Mouse (Mus musculus) midbrain, embryonic 12.5 days (tissue): Measurements from ENCODE around the gene Gatc. TPM values are rescaled to one million over a fixed set of nuclear protein-coding genes. Genes with fewer than 3 reads are reported as not detected.
A peak's percentile ranks its signal among the peaks of the same experiment; 100 is the strongest.

Experiments
- ATAC-seq: fragments of 200-750 bp; cut with Nextera tagmentation; 2 replicates; pipeline ENCODE4 v1.8.0; 2017; ENCODE audit warnings: low read depth, moderate TSS enrichment, moderate library complexity; ENCODE audit not compliant: low FRiP score
- H3K27ac ChIP-seq: fragments of 300-500 bp; sonication (generic); replicated peaks from 2 replicates; pipeline ENCODE4 v1.5.1; 2016; ENCODE audit warnings: mild to moderate bottlenecking
- H3K27me3 ChIP-seq: fragments of 300-500 bp; sonication (generic); 2 replicates; pipeline ENCODE4 v1.6.1; 2016; ENCODE audit warnings: mild to moderate bottlenecking
- H3K36me3 ChIP-seq: fragments of 300-500 bp; sonication (generic); 2 replicates; pipeline ENCODE4 v1.6.1; 2016
- H3K4me1 ChIP-seq: fragments of 300-500 bp; sonication (generic); 2 replicates; pipeline ENCODE4 v1.6.1; 2016
- H3K4me2 ChIP-seq: fragments of 300-500 bp; sonication (generic); replicated peaks from 2 replicates; pipeline ENCODE4 v1.6.1; 2016; ENCODE audit warnings: mild to moderate bottlenecking, moderate library complexity
- H3K4me3 ChIP-seq: fragments of 300-500 bp; sonication (generic); 2 replicates; pipeline ENCODE4 v1.5.1; 2016; ENCODE audit warnings: mild to moderate bottlenecking
- H3K9ac ChIP-seq: fragments of 300-500 bp; sonication (generic); replicated peaks from 2 replicates; pipeline ENCODE4 v1.6.1; 2016; ENCODE audit warnings: mild to moderate bottlenecking, moderate library complexity
- H3K9me3 ChIP-seq: fragments of 300-500 bp; sonication (generic); 2 replicates; pipeline ENCODE4 v1.6.1; 2016; ENCODE audit warnings: mild to moderate bottlenecking
- WGBS: fragments of 180-500 bp; shearing (Covaris S2); methylation state at CpG from one replicate; pipeline ENCODE4 v1.1.7; 2016; 5-methylcytosine and 5-hydroxymethylcytosine counted together
- polyA plus RNA-seq: library from polyadenylated mRNA; unstranded; fragments of >200 nt; fragmentation: Nextera tagmentation; extraction: Ambion mirVana; gene quantifications from 2 replicates; pipeline ENCODE4 v1.2.1, GENCODE M21; 2016

Gene Gatc
- polyA plus RNA-seq, 1 experiment from 2014 or later = 39.7 TPM

- Histone ChIP-seq H3K4me3 (no peak overlapping the region), H3K27ac (no peak overlapping the region), H3K9me3 (no peaks in the 10 kb centered on the region), H3K4me2 (no peak overlapping the region), H3K27me3 (no peaks in the 10 kb centered on the region), H3K9ac (no peak overlapping the region), H3K4me1 (peaks cover 19% of the 10 kb centered on the region), H3K36me3 (no peaks in the 10 kb centered on the region)
- ATAC-seq = no peak
- WGBS = 4% methylated on average over 12 of the region's 12 CpGs
Observed at GRCm38 (mm10) chr5:115358872-115359271, 17.9 kb upstream of the Gatc start.

- H3K9ac ChIP-seq = no peak overlapping the region
- no peak overlapping the region for H3K4me3 ChIP-seq
- H3K4me1 ChIP-seq = 0 out of 2 replicates have a peak, but pooled peaks cover 11% of the 10 kb centered on the region
- ATAC-seq = no peak
- no peaks in the 10 kb centered on the region for H3K27me3 ChIP-seq
- H3K9me3 ChIP-seq = no peaks in the 10 kb centered on the region
- no peak overlapping the region for H3K27ac ChIP-seq
- H3K36me3 ChIP-seq = no peaks in the 10 kb centered on the region
- no peak overlapping the region for H3K4me2 ChIP-seq
- WGBS = 65% methylated on average over 13 of the region's 13 CpGs
Observed at GRCm38 (mm10) chr5:115355070-115355469, 14.1 kb upstream of the Gatc start.

GRCm38 (mm10) chr5:115351348-115351747, 10.4 kb upstream of the Gatc start:
- Histone ChIP-seq H3K4me3 (no peak overlapping the region), H3K4me1 (peaks cover 26% of the 10 kb centered on the region), H3K9me3 (no peaks in the 10 kb centered on the region), H3K4me2 (no peak overlapping the region), H3K36me3 (peaks cover under 1% of the 10 kb centered on the region; the same call in 1 of the 2 replicates), H3K27me3 (no peaks in the 10 kb centered on the region), H3K27ac (no peak overlapping the region), H3K9ac (no peak overlapping the region)
- WGBS = 85% methylated on average over 5 of the region's 5 CpGs
- ATAC-seq = no peak

- Histone ChIP-seq H3K27ac (peak overlapping the region; percentile 83), H3K4me2 (peak overlapping the region; percentile 98), H3K27me3 (no peaks in the 10 kb centered on the region), H3K4me1 (peaks cover 26% of the 10 kb centered on the region), H3K9ac (peak overlapping the region; percentile 91), H3K9me3 (no peaks in the 10 kb centered on the region), H3K36me3 (peaks cover 21% of the 10 kb centered on the region), H3K4me3 (peak overlapping the region; percentile 92)
- WGBS = 2% methylated on average over 18 of the region's 18 CpGs
- ATAC-seq = peak; percentile 64
Observed at GRCm38 (mm10) chr5:115349225-115349555, 8.2 kb upstream of the Gatc start.

- Histone ChIP-seq H3K4me3 (peak within 1 kb of the TSS; percentile 92), H3K4me2 (peak within 1 kb of the TSS; percentile 98), H3K4me1 (peaks cover 22% of the 10 kb centered on the region), H3K9me3 (no peaks in the 10 kb centered on the region), H3K36me3 (peaks cover 26% of the 10 kb centered on the region), H3K27me3 (no peaks in the 10 kb centered on the region), H3K27ac (peak within 1 kb of the TSS; percentile 83), H3K9ac (peak within 1 kb of the TSS; percentile 91)
- under 1% methylated on average over 73 of the region's 74 CpGs for WGBS
- ATAC-seq = peak; percentile 94
Observed at GRCm38 (mm10) chr5:115348546-115349224, 7.7 kb upstream of the Gatc start, which contains the start of gene Cox6a1. TSS of gene Cox6a1 (minus strand) at chr5:115348981.

- Histone ChIP-seq H3K27ac (0 out of 2 replicates have a peak overlapping the region, but pooled peaks have one; percentile 0), H3K9me3 (no peaks in the 10 kb centered on the region)
- ATAC-seq = no peak
Observed at GRCm38 (mm10) chr5:115347564-115347963, 6.6 kb upstream of the Gatc start.

GRCm38 (mm10) chr5:115341314-115342165, 562 bp upstream of the Gatc start:
- no peaks in the 10 kb centered on the region for H3K27me3 ChIP-seq
- H3K4me3 ChIP-seq = peak overlapping the region; percentile 80
- H3K9me3 ChIP-seq = no peaks in the 10 kb centered on the region
- H3K9ac ChIP-seq = peak overlapping the region; percentile 79
- H3K4me2 ChIP-seq = peak overlapping the region; percentile 75
- WGBS = 13% methylated on average over 36 of the region's 36 CpGs
- H3K27ac ChIP-seq = peak overlapping the region; percentile 84
- H3K4me1 ChIP-seq = peaks cover 17% of the 10 kb centered on the region
- peaks cover 46% of the 10 kb centered on the region for H3K36me3 ChIP-seq
- ATAC-seq = peak; percentile 21; the same call in 1 of the 2 replicates

More at GRCm38 (mm10) chr5:115347564-115347963, 6.6 kb upstream of the Gatc start:
- Histone ChIP-seq H3K4me1 (peaks cover 21% of the 10 kb centered on the region), H3K4me2 (peak overlapping the region; percentile 98), H3K36me3 (peaks cover 37% of the 10 kb centered on the region), H3K27me3 (no peaks in the 10 kb centered on the region), H3K9ac (peak overlapping the region; percentile 0; the same call in 1 of the 2 replicates), H3K4me3 (peak overlapping the region; percentile 92)
- WGBS = 6% methylated on average over 5 of the region's 5 CpGs

- Histone ChIP-seq H3K36me3 (peaks cover 49% of the 10 kb centered on the region), H3K27me3 (no peaks in the 10 kb centered on the region), H3K4me1 (peaks cover 17% of the 10 kb centered on the region), H3K27ac (no peak overlapping the region), H3K4me3 (peak overlapping the region; percentile 80), H3K9me3 (no peaks in the 10 kb centered on the region), H3K9ac (0 out of 2 replicates have a peak overlapping the region, but pooled peaks have one; percentile 7), H3K4me2 (peak overlapping the region; percentile 75)
- ATAC-seq = no peak
- 40% methylated on average over 7 of the region's 7 CpGs for WGBS
Observed at GRCm38 (mm10) chr5:115340007-115340406, 971 bp downstream of the Gatc start.

GRCm38 (mm10) chr5:115333626-115334025, 7.4 kb downstream of the Gatc start:
- Histone ChIP-seq H3K4me3 (no peak overlapping the region), H3K4me1 (peaks cover 17% of the 10 kb centered on the region), H3K4me2 (no peak overlapping the region), H3K9ac (no peak overlapping the region), H3K36me3 (peaks cover 73% of the 10 kb centered on the region), H3K27me3 (no peaks in the 10 kb centered on the region), H3K9me3 (no peaks in the 10 kb centered on the region), H3K27ac (no peak overlapping the region)
- no peak for ATAC-seq
- 84% methylated on average over 3 of the region's 3 CpGs for WGBS

- no peak overlapping the region for H3K9ac ChIP-seq
- H3K36me3 ChIP-seq = peaks cover 63% of the 10 kb centered on the region
- no peak overlapping the region for H3K27ac ChIP-seq
- H3K4me2 ChIP-seq = no peak overlapping the region
- 90% methylated on average over 9 of the region's 9 CpGs for WGBS
- no peaks in the 10 kb centered on the region for H3K27me3 ChIP-seq
- no peak overlapping the region for H3K4me3 ChIP-seq
- H3K9me3 ChIP-seq = no peaks in the 10 kb centered on the region
- H3K4me1 ChIP-seq = peaks cover 26% of the 10 kb centered on the region
- no peak for ATAC-seq
Observed at GRCm38 (mm10) chr5:115330955-115331354, 10.0 kb downstream of the Gatc start.

- ATAC-seq = peak; percentile 52
- Histone ChIP-seq H3K4me2 (peak overlapping the region; percentile 81), H3K4me3 (peak overlapping the region; percentile 95), H3K36me3 (peaks cover 32% of the 10 kb centered on the region), H3K9ac (peak overlapping the region; percentile 95), H3K9me3 (no peaks in the 10 kb centered on the region), H3K4me1 (peaks cover 30% of the 10 kb centered on the region), H3K27ac (peak overlapping the region; percentile 91), H3K27me3 (no peaks in the 10 kb centered on the region)
- under 1% methylated on average over 55 of the region's 55 CpGs for WGBS
Observed at GRCm38 (mm10) chr5:115327610-115328548, 13.1 kb downstream of the Gatc start.
